Mouse (Mus musculus) bone marrow, adult 2 months (tissue): ENCODE measurements around the gene 4930558C23Rik.

Experiments used
- CTCF ChIP-seq: fragments of 200-500 bp; IDR thresholded peaks from 2 replicates; pipeline ENCODE4 v1.5.1; 2011; ENCODE audit warnings: low read length, control low read depth; ENCODE audit not compliant: control insufficient read depth, insufficient read depth
- POLR2A ChIP-seq: fragments of 200-500 bp; IDR thresholded peaks from 2 replicates; pipeline ENCODE4 v1.6.1; 2011; ENCODE audit warnings: low read depth, mild to moderate bottlenecking, control low read depth, low read length, borderline replicate concordance; ENCODE audit not compliant: control insufficient read depth

GRCm38 (mm10) chr3:95337345-95337744, 65.3 kb downstream of the 4930558C23Rik start:
- TF ChIP-seq CTCF (no peak), POLR2A (no peak)
